Mouse (Mus musculus): ENCODE data around the gene Fosb. TPM values are rescaled to one million over a fixed set of nuclear protein-coding genes. Genes with fewer than 3 reads are reported as not detected.

Gene Fosb
- polyA plus RNA-seq, 1 experiment from 2014 or later: not detected

DNA sequence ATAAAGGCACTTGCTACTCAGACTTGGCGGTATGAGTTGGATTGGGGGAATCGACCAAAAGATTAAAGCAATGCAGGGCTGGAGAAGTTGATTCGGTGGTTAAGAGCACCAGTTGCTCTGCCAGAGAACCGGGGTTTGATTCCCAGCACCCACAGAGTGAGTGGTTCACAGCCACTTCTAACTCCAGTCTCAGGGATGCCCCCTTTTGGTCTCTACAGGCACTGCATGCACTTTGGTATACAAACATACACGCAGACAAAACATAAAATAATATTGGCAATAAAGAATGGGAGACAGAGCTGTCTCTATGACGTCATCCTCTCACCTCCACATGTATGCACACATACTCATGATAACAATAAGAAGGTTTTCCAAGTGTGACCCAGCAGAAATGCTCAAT is 12.8 kb downstream of the Fosb start:
- 87% methylated on average over 6 of the region's 6 CpGs for WGBS
- no peak overlapping the region for H3K27ac ChIP-seq (replicated peaks; ENCODE audit: low read depth, low read length)
- peaks cover 4% of the 10 kb centered on the region; the same call in 1 of the 2 replicates for H3K27me3 ChIP-seq (ENCODE audit: control insufficient read depth, insufficient read depth, low read length)
- ATAC-seq (replicated peaks; ENCODE audit: insufficient number of reproducible peaks, low FRiP score, low TSS enrichment, low read depth) (no peak), DNase-seq (ENCODE audit: low spot score) (no peak)
- no peaks in the 10 kb centered on the region for H3K9me3 ChIP-seq (replicated peaks; ENCODE audit: control insufficient read depth, low read length)
- H3K4me1 ChIP-seq (ENCODE audit: control insufficient read depth, insufficient read depth, low read length): no peaks in the 10 kb centered on the region
- H3K36me3 ChIP-seq (replicated peaks; ENCODE audit: control insufficient read depth, insufficient read depth, low read depth, low read length): no peaks in the 10 kb centered on the region
- H3K4me2 ChIP-seq (ENCODE audit: low read depth, low read length): no peak overlapping the region
- H3K9ac ChIP-seq (replicated peaks; ENCODE audit: low read length): no peak overlapping the region
- no peak overlapping the region for H3K4me3 ChIP-seq (ENCODE audit: low read depth, low read length)

DNA sequence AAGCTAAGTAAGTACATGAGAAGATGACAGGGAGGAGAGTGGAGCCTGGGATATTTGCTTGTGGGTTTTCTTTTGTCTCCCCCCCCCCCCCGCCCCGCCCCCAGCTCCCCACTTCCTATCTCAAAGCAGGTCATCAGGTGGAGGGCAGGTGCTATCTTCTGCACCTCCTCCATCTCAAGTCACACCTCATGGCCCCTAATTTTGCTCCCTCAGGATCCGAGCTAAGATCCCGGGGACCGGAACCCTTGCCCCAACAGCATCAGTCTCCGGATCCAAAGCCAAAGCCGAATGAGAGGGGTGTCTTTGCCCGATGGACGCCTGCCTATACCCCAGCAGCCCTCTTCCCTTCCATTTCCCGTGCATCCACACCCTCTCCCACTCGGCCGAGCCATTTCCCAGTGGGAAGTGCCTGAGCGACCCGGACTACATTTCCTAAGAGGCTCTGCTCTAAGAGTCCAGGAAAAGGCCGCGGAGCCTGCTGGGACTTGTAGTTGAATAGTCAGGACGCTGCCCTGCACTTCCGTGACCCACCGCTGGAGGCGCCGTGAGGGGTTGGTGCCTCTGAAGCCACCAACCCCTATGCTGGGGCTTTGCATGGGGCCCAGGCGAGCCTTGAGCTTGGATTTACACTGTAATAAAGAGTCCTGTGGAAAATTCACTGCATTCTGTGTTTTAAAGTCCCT is 14.2 kb downstream of the Fosb start:
- no peak overlapping the region for H3K27ac ChIP-seq (replicated peaks; ENCODE audit: low read depth, low read length)
- H3K27me3 ChIP-seq (ENCODE audit: control insufficient read depth, insufficient read depth, low read length): no peaks in the 10 kb centered on the region
- 12% methylated on average over 21 of the region's 22 CpGs for WGBS
- no peaks in the 10 kb centered on the region for H3K36me3 ChIP-seq (replicated peaks; ENCODE audit: control insufficient read depth, insufficient read depth, low read depth, low read length)
- no peak overlapping the region; the same call in 1 of the 2 replicates for H3K4me3 ChIP-seq (ENCODE audit: low read depth, low read length)
- peak; percentile 98 for DNase-seq (ENCODE audit: low spot score)
- no peaks in the 10 kb centered on the region for H3K9me3 ChIP-seq (replicated peaks; ENCODE audit: control insufficient read depth, low read length)
- ATAC-seq (replicated peaks; ENCODE audit: insufficient number of reproducible peaks, low FRiP score, low TSS enrichment, low read depth): peak; percentile 54
- peak overlapping the region; percentile 14 for H3K9ac ChIP-seq (replicated peaks; ENCODE audit: low read length)
- peak overlapping the region; percentile 26 for H3K4me2 ChIP-seq (ENCODE audit: low read depth, low read length)
- no peaks in the 10 kb centered on the region; the same call in 1 of the 2 replicates for H3K4me1 ChIP-seq (ENCODE audit: control insufficient read depth, insufficient read depth, low read length)

DNA sequence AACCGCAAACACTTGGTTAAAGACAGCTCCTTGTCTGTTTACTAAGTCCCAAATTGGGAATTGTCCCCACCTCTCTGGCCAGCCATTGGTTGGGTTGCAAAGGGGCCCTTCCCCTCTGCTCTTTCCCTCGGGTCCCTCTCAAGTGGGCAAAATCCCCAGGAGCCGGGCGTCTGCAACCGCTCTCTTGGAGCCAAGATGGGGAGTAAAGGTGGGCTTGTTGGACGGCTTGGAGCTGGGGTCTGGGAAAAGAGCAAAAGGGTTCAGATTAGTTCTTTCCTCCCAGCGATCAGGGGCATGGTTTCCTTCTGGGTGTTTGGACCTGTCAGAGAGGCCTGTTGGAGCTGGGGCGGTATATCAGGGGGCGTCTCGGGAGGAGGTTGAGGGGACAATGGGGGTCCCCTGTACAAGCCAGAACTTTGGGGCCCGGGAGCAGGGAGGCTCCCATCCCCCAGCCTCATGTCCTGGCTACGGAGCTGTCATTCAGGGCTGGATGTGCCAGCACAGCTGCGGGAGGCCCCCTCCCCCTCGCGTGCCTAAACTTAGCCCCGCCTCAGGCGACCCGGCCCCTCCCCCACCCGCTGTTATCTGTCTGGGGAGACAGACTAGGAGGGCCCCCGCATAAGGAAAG is 18.8 kb downstream of the Fosb start:
- Histone ChIP-seq H3K9ac (replicated peaks; ENCODE audit: low read length) (peak overlapping the region; percentile 46; the same call in 1 of the 2 replicates), H3K27ac (replicated peaks; ENCODE audit: low read depth, low read length) (peak overlapping the region; percentile 3; the same call in 1 of the 2 replicates), H3K4me3 (ENCODE audit: low read depth, low read length) (peak overlapping the region; percentile 26), H3K4me2 (ENCODE audit: low read depth, low read length) (peak overlapping the region; percentile 56), H3K36me3 (replicated peaks; ENCODE audit: control insufficient read depth, insufficient read depth, low read depth, low read length) (no peaks in the 10 kb centered on the region), H3K4me1 (ENCODE audit: control insufficient read depth, insufficient read depth, low read length) (no peaks in the 10 kb centered on the region; the same call in 1 of the 2 replicates), H3K27me3 (ENCODE audit: control insufficient read depth, insufficient read depth, low read length) (no peaks in the 10 kb centered on the region), H3K9me3 (replicated peaks; ENCODE audit: control insufficient read depth, low read length) (no peaks in the 10 kb centered on the region)
- DNase-seq (ENCODE audit: low spot score) (peak; percentile 53), ATAC-seq (replicated peaks; ENCODE audit: insufficient number of reproducible peaks, low FRiP score, low TSS enrichment, low read depth) (no peak)
- under 1% methylated on average over 20 of the region's 20 CpGs for WGBS

DNA sequence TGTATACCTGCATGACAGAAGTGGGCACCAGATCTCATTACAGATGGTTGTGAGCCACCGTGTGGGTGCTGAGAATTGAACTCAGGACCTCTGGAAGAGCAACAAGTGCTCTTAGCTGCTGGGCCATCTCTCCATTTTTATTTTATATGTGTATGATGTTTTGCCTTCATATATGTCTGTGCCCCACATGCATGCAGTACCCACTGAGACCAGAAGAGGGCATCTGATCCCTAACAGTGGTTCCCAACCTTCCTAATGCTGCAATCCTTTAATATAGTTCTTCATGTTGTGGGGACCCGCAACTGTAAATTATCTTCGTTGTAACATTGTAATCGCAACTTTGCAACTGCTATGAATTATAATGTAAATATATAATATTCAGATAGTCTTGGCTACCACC is 25.1 kb downstream of the Fosb start:
- Histone ChIP-seq H3K9me3 (replicated peaks; ENCODE audit: control insufficient read depth, low read length) (no peaks in the 10 kb centered on the region), H3K27ac (replicated peaks; ENCODE audit: low read depth, low read length) (no peak overlapping the region), H3K4me2 (ENCODE audit: low read depth, low read length) (no peak overlapping the region), H3K4me1 (ENCODE audit: control insufficient read depth, insufficient read depth, low read length) (peaks cover under 1% of the 10 kb centered on the region; the same call in 1 of the 2 replicates), H3K36me3 (replicated peaks; ENCODE audit: control insufficient read depth, insufficient read depth, low read depth, low read length) (no peaks in the 10 kb centered on the region), H3K9ac (replicated peaks; ENCODE audit: low read length) (no peak overlapping the region), H3K27me3 (ENCODE audit: control insufficient read depth, insufficient read depth, low read length) (peaks cover 10% of the 10 kb centered on the region), H3K4me3 (ENCODE audit: low read depth, low read length) (no peak overlapping the region)
- peak; percentile 70 for DNase-seq (ENCODE audit: low spot score)
- 23% methylated on average over 4 of the region's 4 CpGs for WGBS
- ATAC-seq (replicated peaks; ENCODE audit: insufficient number of reproducible peaks, low FRiP score, low TSS enrichment, low read depth): no peak

DNA sequence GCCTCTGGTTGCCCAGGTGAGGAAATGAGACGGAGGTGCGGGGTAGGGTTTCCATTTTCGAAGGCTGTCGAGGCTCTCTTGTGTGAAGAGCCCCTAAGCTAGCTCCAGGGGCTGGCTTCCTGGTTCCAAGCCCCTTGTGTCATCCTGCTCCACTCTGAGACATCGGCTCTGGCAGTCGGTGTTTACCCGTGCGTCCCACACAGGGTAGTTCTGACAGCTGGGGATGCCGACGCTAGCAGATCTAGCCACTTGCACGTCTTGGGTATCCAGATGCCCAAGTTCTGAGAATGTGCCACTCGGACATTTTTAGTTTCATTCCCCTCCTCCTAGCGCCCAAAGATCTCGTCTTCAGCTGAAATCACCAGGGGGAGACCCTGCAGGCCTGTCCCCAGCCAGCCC is 26.4 kb downstream of the Fosb start:
- Histone ChIP-seq H3K36me3 (replicated peaks; ENCODE audit: control insufficient read depth, insufficient read depth, low read depth, low read length) (no peaks in the 10 kb centered on the region), H3K4me2 (ENCODE audit: low read depth, low read length) (peak overlapping the region; percentile 83), H3K27ac (replicated peaks; ENCODE audit: low read depth, low read length) (no peak overlapping the region), H3K9ac (replicated peaks; ENCODE audit: low read length) (peak overlapping the region; percentile 57; the same call in 1 of the 2 replicates), H3K4me1 (ENCODE audit: control insufficient read depth, insufficient read depth, low read length) (peaks cover 9% of the 10 kb centered on the region; the same call in 1 of the 2 replicates), H3K27me3 (ENCODE audit: control insufficient read depth, insufficient read depth, low read length) (peaks cover 22% of the 10 kb centered on the region), H3K9me3 (replicated peaks; ENCODE audit: control insufficient read depth, low read length) (no peaks in the 10 kb centered on the region), H3K4me3 (ENCODE audit: low read depth, low read length) (peak overlapping the region; percentile 55)
- WGBS: 47% methylated on average over 14 of the region's 14 CpGs
- no peak for DNase-seq (ENCODE audit: low spot score)
- ATAC-seq (replicated peaks; ENCODE audit: insufficient number of reproducible peaks, low FRiP score, low TSS enrichment, low read depth): no peak

DNA sequence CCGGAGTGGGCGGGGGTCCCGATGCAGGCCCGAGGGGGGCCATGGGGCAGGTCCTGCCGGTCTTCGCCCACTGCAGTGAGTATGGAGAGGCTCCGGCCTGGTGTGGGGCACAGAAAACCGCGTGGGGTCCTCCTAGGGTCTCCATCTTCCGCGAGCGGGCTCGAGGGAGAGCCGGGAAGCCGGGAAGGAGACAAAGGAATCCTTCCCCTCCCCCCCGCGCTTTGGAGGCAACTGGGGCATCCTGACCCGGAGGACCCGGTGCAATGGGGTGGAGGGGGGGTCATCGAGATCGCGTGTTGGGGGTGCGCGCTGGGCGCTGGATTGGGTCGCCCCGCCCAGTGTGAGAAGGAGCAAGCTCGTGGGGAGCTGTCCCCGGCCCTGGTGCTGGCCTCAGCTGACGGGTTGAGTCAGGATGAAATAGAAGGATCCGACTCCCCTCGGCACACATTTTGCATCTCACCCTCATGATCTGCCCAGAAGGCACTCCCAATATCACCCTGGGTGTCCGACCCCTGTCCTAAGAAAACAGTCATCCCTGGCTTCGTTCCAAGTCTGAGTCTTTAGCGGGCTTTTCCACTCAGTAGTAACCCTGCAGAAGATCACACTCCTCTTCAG is 27.0 kb downstream of the Fosb start:
- Histone ChIP-seq H3K27me3 (ENCODE audit: control insufficient read depth, insufficient read depth, low read length) (peaks cover 27% of the 10 kb centered on the region), H3K9ac (replicated peaks; ENCODE audit: low read length) (peak overlapping the region; percentile 57), H3K4me1 (ENCODE audit: control insufficient read depth, insufficient read depth, low read length) (peaks cover 9% of the 10 kb centered on the region; the same call in 1 of the 2 replicates), H3K4me3 (ENCODE audit: low read depth, low read length) (peak overlapping the region; percentile 55), H3K9me3 (replicated peaks; ENCODE audit: control insufficient read depth, low read length) (no peaks in the 10 kb centered on the region), H3K36me3 (replicated peaks; ENCODE audit: control insufficient read depth, insufficient read depth, low read depth, low read length) (no peaks in the 10 kb centered on the region), H3K4me2 (ENCODE audit: low read depth, low read length) (peak overlapping the region; percentile 83), H3K27ac (replicated peaks; ENCODE audit: low read depth, low read length) (no peak overlapping the region)
- 2% methylated on average over 32 of the region's 35 CpGs for WGBS
- ATAC-seq (replicated peaks; ENCODE audit: insufficient number of reproducible peaks, low FRiP score, low TSS enrichment, low read depth) (peak; percentile 53), DNase-seq (ENCODE audit: low spot score) (peak; percentile 81)

DNA sequence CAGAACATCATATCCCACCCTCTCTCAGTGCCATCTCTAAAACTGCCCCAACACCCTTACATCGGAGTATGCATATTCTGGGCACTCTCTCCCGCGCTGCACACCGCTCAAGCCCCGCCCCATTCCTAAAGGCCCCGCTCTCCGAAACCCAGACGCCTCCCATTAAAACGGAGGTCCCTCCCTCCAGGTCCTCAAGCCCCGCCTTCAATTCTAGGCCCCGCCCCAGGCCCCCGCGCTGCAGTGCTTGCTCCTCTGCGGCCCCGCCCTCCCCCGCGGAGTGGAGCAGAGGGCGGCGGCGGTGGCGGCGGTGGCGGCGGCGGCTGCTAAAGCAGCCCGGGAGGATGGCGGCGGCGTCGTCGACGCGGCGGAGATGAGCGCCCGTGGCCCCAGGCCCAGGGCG is 27.5 kb downstream of the Fosb start, which contains the start of gene Rtn2:
Gene Rtn2, plus strand, starts transcription at position 240 of the 400 bp plus-strand sequence.
- Histone ChIP-seq H3K4me2 (ENCODE audit: low read depth, low read length) (peak within 1 kb of the TSS; percentile 83), H3K27ac (replicated peaks; ENCODE audit: low read depth, low read length) (no peak within 1 kb of the TSS), H3K4me1 (ENCODE audit: control insufficient read depth, insufficient read depth, low read length) (peaks cover 9% of the 10 kb centered on the region; the same call in 1 of the 2 replicates), H3K4me3 (ENCODE audit: low read depth, low read length) (peak within 1 kb of the TSS; percentile 55), H3K27me3 (ENCODE audit: control insufficient read depth, insufficient read depth, low read length) (peaks cover 31% of the 10 kb centered on the region), H3K9me3 (replicated peaks; ENCODE audit: control insufficient read depth, low read length) (no peaks in the 10 kb centered on the region), H3K9ac (replicated peaks; ENCODE audit: low read length) (peak within 1 kb of the TSS; percentile 57), H3K36me3 (replicated peaks; ENCODE audit: control insufficient read depth, insufficient read depth, low read depth, low read length) (no peaks in the 10 kb centered on the region)
- DNase-seq (ENCODE audit: low spot score) (peak; percentile 84), ATAC-seq (replicated peaks; ENCODE audit: insufficient number of reproducible peaks, low FRiP score, low TSS enrichment, low read depth) (peak; percentile 74)
- WGBS: 0% methylated on average over 36 of the region's 37 CpGs

Data from embryonic facial prominence, embryonic 11.5 days (tissue).